Mouse (Mus musculus) A20 (cell line): ENCODE measurements around the gene Ank.

ENCODE experiments used
- DNase-seq: peaks from one replicate; pipeline ENCODE4 v3.0.0-alpha.2; 2011; ENCODE audit warnings: low read depth, low spot score

The Ank gene

GRCm38 (mm10) chr15:27574992-27575781 lies 108.7 kb downstream of the Ank start:
- no peak for DNase-seq

- DNase-seq = no peak
Observed at GRCm38 (mm10) chr15:27575932-27576331, 109.5 kb downstream of the Ank start.

- no peak for DNase-seq
Observed at GRCm38 (mm10) chr15:27576886-27577285, 110.4 kb downstream of the Ank start.

- no peak for DNase-seq
Observed at GRCm38 (mm10) chr15:27577915-27578780, 111.7 kb downstream of the Ank start.

GRCm38 (mm10) chr15:27578918-27579317 lies 112.4 kb downstream of the Ank start:
- DNase-seq = no peak

- peak; percentile 21 for DNase-seq
Observed at GRCm38 (mm10) chr15:27579853-27580252, 113.4 kb downstream of the Ank start.

- DNase-seq = no peak
Observed at GRCm38 (mm10) chr15:27580771-27581170, 114.3 kb downstream of the Ank start.

GRCm38 (mm10) chr15:27581640-27582039 lies 115.2 kb downstream of the Ank start:
- DNase-seq = no peak

- DNase-seq = peak; percentile 47
Observed at GRCm38 (mm10) chr15:27582428-27582827, 116.0 kb downstream of the Ank start.

GRCm38 (mm10) chr15:27583042-27583441 lies 116.6 kb downstream of the Ank start:
- DNase-seq = peak; percentile 62

GRCm38 (mm10) chr15:27583620-27584019 lies 117.1 kb downstream of the Ank start:
- no peak for DNase-seq

GRCm38 (mm10) chr15:27585466-27586092 lies 119.1 kb downstream of the Ank start:
- DNase-seq = no peak

- DNase-seq = no peak
Observed at GRCm38 (mm10) chr15:27586093-27586480, 119.6 kb downstream of the Ank start.

GRCm38 (mm10) chr15:27588087-27588826 lies 121.8 kb downstream of the Ank start:
- DNase-seq = peak; percentile 50

- no peak for DNase-seq
Observed at GRCm38 (mm10) chr15:27590812-27591211, 124.3 kb downstream of the Ank start.

GRCm38 (mm10) chr15:27592620-27593320 lies 126.3 kb downstream of the Ank start:
- DNase-seq = no peak

GRCm38 (mm10) chr15:27593717-27594116 lies 127.2 kb downstream of the Ank start:
- no peak for DNase-seq

GRCm38 (mm10) chr15:27594973-27595372 lies 128.5 kb downstream of the Ank start:
- no peak for DNase-seq

- DNase-seq = no peak
Observed at GRCm38 (mm10) chr15:27595560-27595959, 129.1 kb downstream of the Ank start.

- DNase-seq = peak; percentile 73
Observed at GRCm38 (mm10) chr15:27596463-27597140, 130.1 kb downstream of the Ank start.
